Mouse (Mus musculus) limb, embryonic 13.5 days (tissue): ENCODE results near the gene Pde4d. TPM values are rescaled to one million over a fixed set of nuclear protein-coding genes. Genes with fewer than 3 reads are reported as not detected.
A peak's percentile ranks its signal among the peaks of the same experiment; 100 is the strongest.

Experiments
- ATAC-seq: fragments of 200-750 bp; cut with Nextera tagmentation; 2 replicates; pipeline ENCODE4 v1.8.0; 2017; ENCODE audit warnings: low read depth, moderate number of reproducible peaks, moderate TSS enrichment; ENCODE audit not compliant: low FRiP score
- H3K27ac ChIP-seq: fragments of 300-500 bp; sonication (generic); 2 replicates; pipeline ENCODE4 v1.5.1; 2015; ENCODE audit warnings: inconsistent platforms, mild to moderate bottlenecking, moderate library complexity
- H3K27me3 ChIP-seq: fragments of 300-500 bp; sonication (generic); 2 replicates; pipeline ENCODE4 v1.6.1; 2015; ENCODE audit warnings: mild to moderate bottlenecking, inconsistent platforms
- H3K36me3 ChIP-seq: fragments of 300-500 bp; sonication (generic); 2 replicates; pipeline ENCODE4 v1.6.1; 2015; ENCODE audit warnings: inconsistent platforms, mild to moderate bottlenecking, moderate library complexity
- H3K4me1 ChIP-seq: fragments of 300-500 bp; sonication (generic); 2 replicates; pipeline ENCODE4 v1.6.1; 2015; ENCODE audit warnings: inconsistent platforms
- H3K4me2 ChIP-seq: fragments of 300-500 bp; sonication (generic); replicated peaks from 2 replicates; pipeline ENCODE4 v1.6.1; 2015; ENCODE audit warnings: inconsistent platforms, mild to moderate bottlenecking, moderate library complexity
- H3K4me3 ChIP-seq: fragments of 300-500 bp; sonication (generic); 2 replicates; pipeline ENCODE4 v1.5.1; 2015; ENCODE audit warnings: moderate library complexity, mild to moderate bottlenecking, inconsistent platforms
- H3K9ac ChIP-seq: fragments of 300-500 bp; sonication (generic); 2 replicates; pipeline ENCODE4 v1.6.1; 2015; ENCODE audit warnings: mild to moderate bottlenecking, inconsistent platforms
- H3K9me3 ChIP-seq: fragments of 300-500 bp; sonication (generic); 2 replicates; pipeline ENCODE4 v1.6.1; 2016; ENCODE audit warnings: inconsistent platforms
- WGBS: fragments of 180-500 bp; shearing (Covaris S2); methylation state at CpG from one replicate; pipeline ENCODE4 v1.1.7; 2015; 5-methylcytosine and 5-hydroxymethylcytosine counted together
- polyA plus RNA-seq: library from polyadenylated mRNA; unstranded; fragments of >200 nt; fragmentation: Nextera tagmentation; extraction: Ambion mirVana; gene quantifications from 2 replicates; pipeline ENCODE4 v1.2.1, GENCODE M21; 2015

The Pde4d gene
- polyA plus RNA-seq, 1 experiment from 2014 or later = 22.3 TPM

- Histone ChIP-seq H3K9ac (no peak overlapping the region), H3K36me3 (no peaks in the 10 kb centered on the region), H3K27me3 (no peaks in the 10 kb centered on the region), H3K9me3 (no peaks in the 10 kb centered on the region), H3K4me2 (no peak overlapping the region), H3K27ac (peak overlapping the region; percentile 65; the same call in 1 of the 2 replicates), H3K4me3 (no peak overlapping the region), H3K4me1 (peaks cover 24% of the 10 kb centered on the region)
- no peak for ATAC-seq
- WGBS = 85% methylated on average over 10 of the region's 10 CpGs
Observed at GRCm38 (mm10) chr13:109665803-109666403, 1216.2 kb downstream of the Pde4d start.

DNA sequence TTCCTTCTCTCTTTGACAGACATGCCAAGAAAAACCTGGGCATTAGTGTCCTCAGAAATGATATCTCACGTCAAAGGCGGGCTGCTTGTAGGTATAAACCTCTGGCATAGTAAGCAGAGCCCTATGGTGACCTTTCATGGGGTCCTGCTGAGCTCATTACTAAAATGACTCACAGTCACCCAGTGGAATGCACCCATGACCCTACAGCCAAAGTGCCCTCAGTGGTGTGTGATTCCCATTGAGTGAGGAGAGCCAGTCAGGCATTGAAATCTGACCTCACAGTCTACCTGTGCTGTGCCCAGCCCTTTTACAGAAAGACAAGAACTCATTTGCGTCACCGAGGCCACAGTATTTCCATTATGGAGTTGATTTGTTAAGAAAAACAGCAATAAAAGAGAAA, 1220.2 kb downstream of the Pde4d start:
- H3K36me3 ChIP-seq = no peaks in the 10 kb centered on the region
- no peak for ATAC-seq
- H3K27ac ChIP-seq = no peak overlapping the region
- peaks cover 20% of the 10 kb centered on the region for H3K4me1 ChIP-seq
- H3K9me3 ChIP-seq = no peaks in the 10 kb centered on the region
- WGBS = 52% methylated on average over 4 of the region's 4 CpGs
- H3K27me3 ChIP-seq = no peaks in the 10 kb centered on the region
- H3K4me2 ChIP-seq = no peak overlapping the region
- no peak overlapping the region for H3K4me3 ChIP-seq
- no peak overlapping the region for H3K9ac ChIP-seq

GRCm38 (mm10) chr13:109671589-109672347, 1222.0 kb downstream of the Pde4d start:
- Histone ChIP-seq H3K36me3 (no peaks in the 10 kb centered on the region), H3K27ac (no peak overlapping the region; the same call in 1 of the 2 replicates), H3K4me3 (no peak overlapping the region), H3K9ac (no peak overlapping the region), H3K9me3 (no peaks in the 10 kb centered on the region), H3K27me3 (no peaks in the 10 kb centered on the region), H3K4me2 (no peak overlapping the region), H3K4me1 (peaks cover 13% of the 10 kb centered on the region; the same call in 1 of the 2 replicates)
- WGBS = 27% methylated on average over 8 of the region's 8 CpGs
- ATAC-seq = peak; percentile 54; the same call in 1 of the 2 replicates

- Histone ChIP-seq H3K27ac (no peak overlapping the region), H3K4me3 (no peak overlapping the region), H3K36me3 (no peaks in the 10 kb centered on the region), H3K9ac (no peak overlapping the region), H3K27me3 (no peaks in the 10 kb centered on the region), H3K9me3 (no peaks in the 10 kb centered on the region), H3K4me2 (no peak overlapping the region), H3K4me1 (0 out of 2 replicates have a peak, but pooled peaks cover 1% of the 10 kb centered on the region)
- ATAC-seq = no peak
- 69% methylated on average over 4 of the region's 4 CpGs for WGBS
Observed at GRCm38 (mm10) chr13:109677047-109677446, 1227.3 kb downstream of the Pde4d start.

GRCm38 (mm10) chr13:109677617-109678016, 1227.9 kb downstream of the Pde4d start:
- H3K4me3 ChIP-seq = no peak overlapping the region
- H3K9me3 ChIP-seq = no peaks in the 10 kb centered on the region
- H3K36me3 ChIP-seq = no peaks in the 10 kb centered on the region
- H3K27me3 ChIP-seq = no peaks in the 10 kb centered on the region
- no peak overlapping the region for H3K9ac ChIP-seq
- no peaks in the 10 kb centered on the region for H3K4me1 ChIP-seq
- no peak overlapping the region for H3K27ac ChIP-seq
- H3K4me2 ChIP-seq = no peak overlapping the region
- WGBS = 81% methylated on average over 3 of the region's 3 CpGs
- no peak for ATAC-seq

- WGBS = 96% methylated on average over 1 of the region's 1 CpGs
- Histone ChIP-seq H3K36me3 (no peaks in the 10 kb centered on the region), H3K4me2 (no peak overlapping the region), H3K27ac (no peak overlapping the region), H3K9me3 (no peaks in the 10 kb centered on the region), H3K9ac (no peak overlapping the region), H3K27me3 (no peaks in the 10 kb centered on the region), H3K4me1 (0 out of 2 replicates have a peak, but pooled peaks cover 3% of the 10 kb centered on the region), H3K4me3 (no peak overlapping the region)
- ATAC-seq = no peak
Observed at GRCm38 (mm10) chr13:109678991-109679390, 1229.2 kb downstream of the Pde4d start.

GRCm38 (mm10) chr13:109680229-109680628, 1230.5 kb downstream of the Pde4d start:
- H3K27ac ChIP-seq = no peak overlapping the region
- 89% methylated on average over 8 of the region's 8 CpGs for WGBS
- no peak overlapping the region for H3K9ac ChIP-seq
- no peak overlapping the region for H3K4me3 ChIP-seq
- H3K36me3 ChIP-seq = no peaks in the 10 kb centered on the region
- H3K4me2 ChIP-seq = no peak overlapping the region
- no peaks in the 10 kb centered on the region for H3K9me3 ChIP-seq
- H3K4me1 ChIP-seq = peaks cover 11% of the 10 kb centered on the region; the same call in 1 of the 2 replicates
- no peak for ATAC-seq
- H3K27me3 ChIP-seq = no peaks in the 10 kb centered on the region

DNA sequence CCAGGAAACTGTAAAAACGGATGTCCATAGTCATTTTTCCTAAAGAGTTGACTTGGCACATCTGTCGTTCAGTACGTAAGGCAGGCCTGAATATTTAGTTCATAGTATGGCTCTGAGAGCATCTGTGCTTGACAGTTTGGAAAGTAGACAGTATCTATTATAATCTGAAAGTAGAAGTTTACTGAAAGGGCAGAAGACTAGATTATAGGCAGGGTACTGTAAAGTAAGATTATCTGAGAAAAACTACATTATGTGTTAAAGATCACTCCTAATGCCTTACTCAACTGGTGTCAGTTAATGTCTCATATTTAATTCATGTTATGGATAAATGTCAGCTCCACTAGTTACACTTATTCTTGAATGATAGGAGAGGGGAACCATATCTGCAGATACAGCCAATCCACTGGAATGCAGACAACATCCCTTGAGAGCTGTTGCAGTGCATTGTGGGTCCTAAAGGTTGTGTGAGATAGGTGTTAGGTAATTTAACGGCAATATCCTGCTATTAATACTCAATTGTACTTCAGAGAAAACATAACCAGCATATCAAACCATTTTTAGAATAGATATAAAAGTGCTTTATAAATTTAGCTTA, 1232.0 kb downstream of the Pde4d start:
- H3K4me3 ChIP-seq = no peak overlapping the region
- H3K9ac ChIP-seq = no peak overlapping the region
- no peak for ATAC-seq
- H3K27me3 ChIP-seq = no peaks in the 10 kb centered on the region
- no peaks in the 10 kb centered on the region for H3K36me3 ChIP-seq
- no peak overlapping the region for H3K27ac ChIP-seq
- H3K4me2 ChIP-seq = no peak overlapping the region
- H3K4me1 ChIP-seq = peaks cover 17% of the 10 kb centered on the region
- H3K9me3 ChIP-seq = no peaks in the 10 kb centered on the region
- 79% methylated on average over 4 of the region's 4 CpGs for WGBS

- Histone ChIP-seq H3K9me3 (no peaks in the 10 kb centered on the region), H3K4me3 (no peak overlapping the region), H3K4me2 (no peak overlapping the region), H3K27ac (no peak overlapping the region), H3K9ac (no peak overlapping the region), H3K4me1 (peaks cover 19% of the 10 kb centered on the region), H3K36me3 (no peaks in the 10 kb centered on the region), H3K27me3 (no peaks in the 10 kb centered on the region)
- ATAC-seq = no peak
- 72% methylated on average over 10 of the region's 10 CpGs for WGBS
Observed at GRCm38 (mm10) chr13:109683001-109683400, 1233.3 kb downstream of the Pde4d start.

GRCm38 (mm10) chr13:109684985-109685295, 1235.2 kb downstream of the Pde4d start:
- Histone ChIP-seq H3K9me3 (no peaks in the 10 kb centered on the region), H3K4me2 (peak overlapping the region; percentile 85), H3K4me3 (peak overlapping the region; percentile 52), H3K27me3 (no peaks in the 10 kb centered on the region), H3K9ac (peak overlapping the region; percentile 73), H3K4me1 (peaks cover 19% of the 10 kb centered on the region), H3K27ac (peak overlapping the region; percentile 83; the same call in 1 of the 2 replicates), H3K36me3 (no peaks in the 10 kb centered on the region)
- 13% methylated on average over 3 of the region's 3 CpGs for WGBS
- ATAC-seq = no peak

DNA sequence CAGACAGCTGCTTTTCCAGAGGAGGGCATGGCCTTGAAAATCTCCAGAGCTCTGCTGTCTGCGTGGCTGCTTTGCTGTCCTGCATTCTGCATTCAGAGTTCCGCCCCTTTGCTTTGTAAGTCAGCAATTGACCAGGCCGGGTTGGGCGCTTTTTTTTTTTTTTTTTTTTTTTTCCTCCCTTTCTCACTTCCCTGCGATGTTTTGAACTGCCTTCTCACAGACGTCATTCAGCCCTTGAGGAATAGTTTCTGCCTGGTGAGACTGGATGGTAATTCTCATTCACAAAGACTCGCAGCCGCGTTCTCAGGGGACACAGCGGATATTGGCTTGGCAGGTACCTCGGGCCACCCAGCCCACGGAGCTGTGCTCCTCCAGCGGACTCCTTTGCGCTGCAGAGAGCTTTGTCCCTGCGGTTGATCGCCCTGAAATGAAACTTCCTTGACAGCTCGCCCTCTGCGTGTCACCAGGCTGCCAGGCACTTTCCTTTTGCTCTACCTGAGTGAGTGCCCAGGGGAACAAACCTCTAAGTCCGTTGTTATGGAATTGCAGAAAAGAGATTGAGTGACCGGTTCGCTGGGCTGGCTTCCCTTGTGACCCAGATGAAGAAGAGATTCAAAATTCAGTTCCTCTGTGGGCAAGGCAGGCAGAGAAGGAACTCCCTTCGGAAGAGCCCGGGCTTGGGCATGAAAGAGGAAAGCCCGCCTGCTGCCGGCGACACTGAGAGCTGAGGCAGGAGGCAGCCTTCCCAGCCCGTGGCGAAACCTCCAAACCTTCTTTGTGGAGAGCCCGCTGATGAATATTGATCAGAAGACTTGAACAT, 1235.8 kb downstream of the Pde4d start:
- H3K4me1 ChIP-seq = peaks cover 19% of the 10 kb centered on the region

More for the DNA sequence above, 1235.8 kb downstream of the Pde4d start:
- peak overlapping the region; percentile 73 for H3K9ac ChIP-seq
- H3K4me3 ChIP-seq = peak overlapping the region; percentile 52
- peak; percentile 66 for ATAC-seq
- no peaks in the 10 kb centered on the region for H3K36me3 ChIP-seq
- peak overlapping the region; percentile 83 for H3K27ac ChIP-seq
- H3K9me3 ChIP-seq = no peaks in the 10 kb centered on the region
- WGBS = under 1% methylated on average over 29 of the region's 29 CpGs
- no peaks in the 10 kb centered on the region for H3K27me3 ChIP-seq
- peak overlapping the region; percentile 85 for H3K4me2 ChIP-seq
